Mouse (Mus musculus) adrenal gland (tissue): ENCODE data around the gene Rin1.
"Not testable (repeated sequence)": the region's sequence is repeated elsewhere in the genome, so short reads cannot be mapped to it uniquely, and the experiment has no call there.

Source experiments
- intact Hi-C: fragments of 180-260 bp; cut with DNase I; formaldehyde crosslinking; loops from one replicate; pipeline ENCODE4 v1.15.1; 2025
- long read RNA-seq, 2 experiments: library from polyadenylated mRNA; unstranded; transcript quantifications; one replicate each; pipeline ENCODE4 v2.0.0; 2020; ENCODE audit warnings: borderline replicate concordance in 1 of 2; ENCODE audit not compliant: insufficient replicate concordance in 1 of 2

Gene Rin1
- long read RNA-seq, experiment 1, partial matches to known transcripts: 0 of 1 reads
- long read RNA-seq, experiment 1, other reads (novel, unspliced or antisense): 1 of 1 reads
- long read RNA-seq, experiment 2, partial matches to known transcripts: 1 of 1 reads
- long read RNA-seq, experiment 2, other reads (novel, unspliced or antisense): 0 of 1 reads

- intact Hi-C loops: no loop called here
Observed at GRCm38 (mm10) chr19:5050047-5050905, at the start of gene Rin1. Gene Rin1, plus strand, starts transcription at chr19:5050481.

- intact Hi-C loops: loop anchor here (1.0 kb wide), 1 partner anchor 21 kb away; no protein-coding TSS in a partner anchor
Observed at GRCm38 (mm10) chr19:5001666-5002406, 48.4 kb upstream of the Rin1 start.

GRCm38 (mm10) chr19:5003644-5004043 is 46.6 kb upstream of the Rin1 start:
- intact Hi-C loops: not testable (repeated sequence)

GRCm38 (mm10) chr19:5004925-5005324 is 45.4 kb upstream of the Rin1 start:
- intact Hi-C loops: no loop called here

GRCm38 (mm10) chr19:5013138-5013537 is 37.1 kb upstream of the Rin1 start:
- intact Hi-C loops: no loop called here

- intact Hi-C loops: loop anchor here (5.0 kb wide), 1 partner anchor 57 kb away; no protein-coding TSS in a partner anchor
Observed at GRCm38 (mm10) chr19:5014961-5015398, 35.3 kb upstream of the Rin1 start.

- intact Hi-C loops: loop anchor here (5.0 kb wide), 1 partner anchor 56 kb away; no protein-coding TSS in a partner anchor
Observed at GRCm38 (mm10) chr19:5016221-5016742, 34.0 kb upstream of the Rin1 start.

GRCm38 (mm10) chr19:5016782-5017181 is 33.5 kb upstream of the Rin1 start:
- intact Hi-C loops: loop anchor here (5.0 kb wide), 1 partner anchor 56 kb away; no protein-coding TSS in a partner anchor

GRCm38 (mm10) chr19:5017611-5018010 is 32.7 kb upstream of the Rin1 start:
- intact Hi-C loops: loop anchor here (5.0 kb wide), 1 partner anchor 55 kb away; no protein-coding TSS in a partner anchor

- intact Hi-C loops: loop anchor here (5.0 kb wide), 1 partner anchor 54 kb away; no protein-coding TSS in a partner anchor
Observed at GRCm38 (mm10) chr19:5018191-5018590, 32.1 kb upstream of the Rin1 start.

GRCm38 (mm10) chr19:5021416-5021815 is 28.9 kb upstream of the Rin1 start:
- intact Hi-C loops: no loop called here

GRCm38 (mm10) chr19:5023621-5024479 is 26.4 kb upstream of the Rin1 start, which contains the start of gene Slc29a2:
Gene Slc29a2, plus strand, starts transcription at chr19:5023860.
- intact Hi-C loops: no loop called here

GRCm38 (mm10) chr19:5026111-5026510 is 24.2 kb upstream of the Rin1 start:
- intact Hi-C loops: no loop called here

- intact Hi-C loops: no loop called here
Observed at GRCm38 (mm10) chr19:5032686-5033085, 17.6 kb upstream of the Rin1 start.

- intact Hi-C loops: no loop called here
Observed at GRCm38 (mm10) chr19:5036577-5036976, 13.7 kb upstream of the Rin1 start.

- intact Hi-C loops: no loop called here
Observed at GRCm38 (mm10) chr19:5037678-5038571, 12.4 kb upstream of the Rin1 start.

- intact Hi-C loops: no loop called here
Observed at GRCm38 (mm10) chr19:5038709-5039156, 11.5 kb upstream of the Rin1 start, which contains the start of the genes B4gat1 and AC124502.3. Gene B4gat1, plus strand, starts transcription at chr19:5038826. Gene AC124502.3, plus strand, starts transcription at chr19:5038891.

GRCm38 (mm10) chr19:5039301-5040114 is 10.8 kb upstream of the Rin1 start:
- intact Hi-C loops: no loop called here
